Mouse (Mus musculus): ENCODE measurements around the gene Sppl2c. TPM values are rescaled to one million over a fixed set of nuclear protein-coding genes. Genes with fewer than 3 reads are reported as not detected.
"Not testable (repeated sequence)": the region's sequence is repeated elsewhere in the genome, so short reads cannot be mapped to it uniquely, and the experiment has no call there.

Sppl2c gene
- total RNA-seq, 4 experiments from 2014 or later = not detected

- DNase-seq (ENCODE audit: low spot score in 2 of 2) = no peak
These were observed 9.3 kb downstream of the Sppl2c start for GRCm38 (mm10) chr11:104195382-104195781.

GRCm38 (mm10) chr11:104195791-104196190, 9.7 kb downstream of the Sppl2c start:
- DNase-seq (ENCODE audit: low spot score in 2 of 2) = peak; percentile 52 to 55

DNA sequence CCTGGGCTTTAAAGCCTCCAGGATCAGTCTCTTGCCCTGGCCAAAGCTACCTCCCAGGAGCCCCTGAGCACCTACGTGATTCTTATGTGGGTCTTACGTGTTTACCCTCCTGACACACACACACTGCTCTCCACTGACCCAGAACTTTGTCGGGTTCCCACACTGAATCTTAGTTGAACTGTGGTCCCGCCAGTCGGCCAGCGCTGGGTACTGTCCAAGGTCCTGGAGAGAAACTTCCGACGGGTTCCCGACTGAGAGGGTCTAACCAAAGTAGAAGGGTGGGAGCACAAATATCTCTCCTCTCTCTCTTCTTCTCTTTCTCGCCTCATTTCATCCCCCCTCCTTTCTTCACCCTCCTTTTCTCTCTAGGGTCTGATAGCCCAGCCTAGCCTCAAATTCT, 11.7 kb downstream of the Sppl2c start:
- DNase-seq (ENCODE audit: low spot score in 2 of 2) = no peak

- no peak for DNase-seq (ENCODE audit: low spot score in 2 of 2)
These were observed 17.1 kb downstream of the Sppl2c start for GRCm38 (mm10) chr11:104203271-104203670.

- no peak for DNase-seq (ENCODE audit: low spot score in 2 of 2)
These were observed 20.4 kb downstream of the Sppl2c start for GRCm38 (mm10) chr11:104206573-104206972.

GRCm38 (mm10) chr11:104209041-104209440, 22.9 kb downstream of the Sppl2c start:
- DNase-seq (ENCODE audit: low spot score in 2 of 2) = no peak

DNA sequence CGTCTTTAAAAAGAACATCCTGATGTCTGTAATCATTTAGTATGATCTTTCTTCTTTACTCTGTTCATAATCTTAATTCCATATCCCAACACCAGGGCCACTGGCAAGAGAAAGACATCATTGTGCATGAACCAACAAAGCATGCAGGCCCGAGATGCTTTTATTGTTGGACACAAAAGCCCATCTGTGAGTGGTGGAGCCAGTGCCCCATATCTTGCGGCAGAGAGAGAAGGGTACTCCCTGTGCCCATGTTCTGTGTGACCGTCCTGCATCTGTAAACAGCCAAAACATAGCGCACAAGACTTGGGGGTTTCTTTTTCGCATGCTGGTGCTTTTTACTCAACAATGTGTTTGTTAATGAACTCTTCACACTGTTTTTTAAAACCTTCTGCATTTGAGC, 25.1 kb downstream of the Sppl2c start:
- DNase-seq (ENCODE audit: low spot score in 2 of 2) = no peak

DNA sequence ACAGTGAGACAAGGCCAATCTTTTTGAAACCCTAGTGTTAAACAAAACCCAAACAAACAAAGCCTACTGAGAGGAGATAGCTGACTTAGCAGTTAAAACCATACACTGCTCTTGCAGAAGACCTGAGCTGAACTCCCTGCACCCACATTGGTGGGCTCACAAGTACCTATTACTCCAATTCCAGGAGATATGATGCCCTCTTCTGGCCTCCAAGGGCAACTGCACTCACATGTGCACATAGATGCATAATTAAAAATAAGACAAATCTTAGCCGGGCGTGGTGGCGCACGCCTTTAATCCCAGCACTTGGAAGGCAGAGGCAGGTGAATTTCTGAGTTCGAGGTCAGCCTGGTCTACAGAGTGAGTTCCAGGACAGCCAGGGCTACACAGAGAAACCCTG, 28.0 kb downstream of the Sppl2c start:
- DNase-seq (ENCODE audit: low spot score in 2 of 2) = not testable (repeated sequence)

DNA sequence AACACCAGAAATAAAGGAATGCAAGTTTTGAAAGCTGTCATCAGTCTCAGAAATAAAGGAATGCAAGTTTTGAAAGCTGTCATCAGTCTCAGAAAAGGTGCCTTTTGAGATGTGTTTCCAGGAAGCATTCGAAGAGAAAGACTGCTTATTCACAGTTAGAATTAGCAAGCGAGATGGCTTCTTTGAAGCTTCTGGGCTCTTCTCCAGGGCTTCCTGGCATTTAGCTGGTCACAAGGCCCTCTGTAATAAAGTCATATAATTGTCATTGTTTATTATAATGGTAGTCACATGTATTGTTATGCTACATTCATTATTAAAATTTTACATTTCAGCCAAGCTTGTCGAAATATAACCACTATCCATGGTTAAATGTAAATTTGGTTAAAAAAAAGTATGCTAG, 31.9 kb downstream of the Sppl2c start:
- DNase-seq (ENCODE audit: low spot score in 2 of 2) = no peak

- no peak for DNase-seq (ENCODE audit: low spot score in 2 of 2)
These were observed 34.2 kb downstream of the Sppl2c start for GRCm38 (mm10) chr11:104220291-104220690.

DNA sequence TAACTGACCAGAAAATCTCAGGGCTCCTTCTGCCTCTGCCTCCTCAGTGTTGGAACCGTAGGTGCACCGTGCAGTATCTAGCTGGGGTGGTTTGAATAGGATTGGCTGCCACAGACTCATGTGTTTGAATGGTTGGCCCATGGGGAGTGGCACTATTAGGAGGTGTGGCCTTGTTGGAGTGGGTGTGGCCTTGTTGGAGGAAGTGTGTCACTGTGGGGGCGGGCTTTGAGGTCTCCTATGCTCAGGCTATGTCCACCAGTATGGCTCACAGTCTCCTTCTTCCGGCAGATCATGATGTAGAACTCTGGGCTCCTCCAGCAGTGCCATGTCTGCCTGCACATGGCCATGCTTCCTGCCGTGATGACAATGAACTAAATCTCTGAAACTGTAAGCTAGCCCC, 35.6 kb downstream of the Sppl2c start:
- DNase-seq (ENCODE audit: low spot score in 2 of 2) = no peak

DNA sequence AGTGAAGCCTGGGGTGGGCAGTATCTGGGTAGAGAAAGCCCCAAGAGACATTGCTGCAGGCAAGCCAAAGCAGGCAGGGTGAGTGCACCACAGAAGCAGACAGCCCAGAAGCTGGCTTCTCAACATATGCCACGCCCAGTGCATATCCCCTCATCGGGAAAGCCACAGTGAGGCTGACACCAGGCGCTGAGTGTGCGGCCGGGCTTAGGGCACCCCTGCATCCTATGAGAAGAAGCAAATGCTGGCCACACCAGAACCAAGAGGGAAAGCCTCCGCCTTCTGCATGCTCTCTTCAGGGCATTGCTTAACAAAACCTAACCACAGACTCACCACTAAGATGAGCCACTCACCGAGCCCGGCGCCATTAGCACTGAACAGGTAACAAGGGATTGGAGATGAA, 37.2 kb downstream of the Sppl2c start:
- DNase-seq (ENCODE audit: low spot score in 2 of 2) = no peak

DNA sequence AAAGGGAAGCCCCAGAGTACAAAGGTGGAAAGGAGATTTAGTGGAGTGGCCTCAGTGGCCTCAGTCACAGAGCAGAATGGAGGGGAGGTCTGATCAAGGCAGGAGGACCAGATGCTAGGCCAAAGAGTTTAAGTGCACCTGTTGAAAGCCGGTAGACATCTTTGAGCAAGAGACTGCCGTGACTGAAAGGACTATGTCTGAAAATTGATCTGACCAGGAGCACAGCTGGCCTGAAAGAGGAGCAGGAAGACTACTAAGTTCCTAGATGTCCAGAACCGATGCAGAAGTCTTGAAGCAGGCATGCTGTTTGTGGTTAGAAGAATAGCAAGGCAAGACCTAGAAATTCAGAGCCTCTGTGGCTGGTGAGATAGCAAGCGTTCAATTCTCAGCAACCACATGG, 43.3 kb downstream of the Sppl2c start:
- DNase-seq (ENCODE audit: low spot score in 2 of 2) = no peak

- no peak for DNase-seq (ENCODE audit: low spot score in 2 of 2)
These were observed 44.1 kb downstream of the Sppl2c start for GRCm38 (mm10) chr11:104230066-104230778.

GRCm38 (mm10) chr11:104231041-104231911, 45.1 kb downstream of the Sppl2c start, which contains the start of gene Mapt:
Gene Mapt, plus strand, starts transcription at chr11:104231390.
- DNase-seq (ENCODE audit: low spot score in 2 of 2) = peak; percentile 79 to 82

DNA sequence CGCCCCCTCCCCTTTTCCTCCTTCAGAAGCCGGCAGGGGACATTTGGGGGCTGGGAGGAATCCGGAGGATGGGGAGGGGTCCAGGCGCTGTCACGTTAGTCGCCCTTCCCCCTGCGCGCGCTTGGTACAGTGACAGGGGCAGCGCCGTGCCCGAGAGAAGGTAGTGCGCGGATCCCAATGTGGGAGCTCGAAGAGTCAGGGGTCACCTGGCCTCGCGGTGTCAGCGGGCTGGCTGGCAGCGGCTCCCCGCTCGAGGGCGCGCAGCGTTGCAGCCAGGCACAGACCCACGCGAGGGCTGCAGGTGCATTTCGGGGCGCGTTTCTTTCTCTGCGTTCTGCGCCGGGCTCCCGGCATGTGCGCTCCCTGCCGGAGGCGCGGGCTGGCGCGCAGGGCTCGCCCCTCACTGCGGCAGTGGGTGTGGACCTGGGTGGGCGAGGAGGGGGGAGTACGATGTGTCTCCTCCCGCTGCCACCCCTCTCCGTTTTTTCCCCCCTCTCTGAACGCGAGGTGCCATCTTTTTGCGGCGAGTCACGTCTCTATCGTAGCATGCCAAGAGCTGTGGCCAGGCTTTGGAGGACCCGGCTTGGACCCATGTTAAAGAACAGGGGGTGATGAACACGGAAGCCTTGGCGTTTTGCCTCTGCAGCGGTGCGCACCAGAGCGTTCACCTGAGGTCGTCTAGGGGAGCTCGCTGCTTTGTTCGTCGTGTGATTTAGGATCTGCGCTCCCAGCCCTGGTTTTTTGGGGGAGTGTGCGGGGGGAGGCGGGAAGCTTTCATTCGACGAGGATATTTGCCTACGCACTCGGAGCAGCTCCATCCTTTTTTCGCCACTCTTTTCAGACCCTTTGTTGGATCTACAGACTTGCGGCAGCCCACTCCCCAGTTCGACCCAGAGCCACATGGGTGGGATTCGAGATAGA, 46.3 kb downstream of the Sppl2c start:
- DNase-seq (ENCODE audit: low spot score in 2 of 2) = peak in 1 of 2 experiments; percentile 47

DNA sequence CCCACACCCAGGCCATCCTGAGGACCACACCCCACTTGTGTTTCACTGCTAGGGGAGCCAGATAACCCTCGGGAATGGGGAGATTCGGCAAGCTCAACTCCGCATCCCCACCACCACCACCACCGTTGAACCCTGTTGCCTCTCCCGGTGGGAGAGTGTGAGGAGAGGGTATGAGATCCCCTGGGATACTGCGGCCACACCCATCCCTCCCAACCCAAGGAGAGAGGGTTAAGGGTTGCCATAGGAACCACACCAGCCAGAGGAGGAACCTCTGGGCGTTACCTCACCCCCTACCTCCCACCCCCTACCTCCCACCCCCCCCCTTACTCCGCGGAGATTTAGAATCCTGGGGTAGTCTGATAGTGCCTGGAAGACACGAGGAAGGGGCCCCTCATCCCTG, 47.0 kb downstream of the Sppl2c start:
- no peak for DNase-seq (ENCODE audit: low spot score in 2 of 2)

DNA sequence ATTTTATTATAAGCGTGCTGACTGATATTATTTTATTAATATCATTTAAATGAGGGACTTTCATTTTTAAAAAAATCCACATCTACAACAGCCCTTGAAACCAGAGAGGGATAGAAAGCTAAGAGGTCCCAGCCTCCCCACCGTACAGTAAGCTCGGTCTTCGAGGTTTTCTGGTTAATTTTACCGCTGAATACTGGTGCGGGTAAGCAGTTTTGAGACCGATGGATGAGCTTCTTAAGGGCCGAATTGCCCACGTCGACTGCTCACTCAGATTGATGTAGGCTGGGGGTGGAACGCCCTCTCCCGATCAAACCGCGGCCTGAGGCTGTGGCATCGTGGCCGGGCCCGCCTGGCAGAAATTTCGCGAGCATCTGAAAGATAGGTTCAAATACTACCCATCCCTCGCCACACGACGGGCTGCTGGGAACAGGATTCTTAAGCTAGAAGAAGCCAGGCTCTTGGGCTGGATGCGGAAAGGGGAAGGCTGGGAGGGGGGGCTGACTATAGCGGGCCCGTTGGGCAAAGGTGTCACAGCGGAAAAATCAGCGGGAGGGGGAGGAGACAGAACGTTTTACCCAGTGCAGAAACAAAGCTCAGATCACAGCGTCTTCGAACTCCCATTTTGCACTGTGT, 47.6 kb downstream of the Sppl2c start:
- no peak for DNase-seq (ENCODE audit: low spot score in 2 of 2)

GRCm38 (mm10) chr11:104234680-104235079, 48.6 kb downstream of the Sppl2c start:
- DNase-seq (ENCODE audit: low spot score in 2 of 2) = no peak

DNA sequence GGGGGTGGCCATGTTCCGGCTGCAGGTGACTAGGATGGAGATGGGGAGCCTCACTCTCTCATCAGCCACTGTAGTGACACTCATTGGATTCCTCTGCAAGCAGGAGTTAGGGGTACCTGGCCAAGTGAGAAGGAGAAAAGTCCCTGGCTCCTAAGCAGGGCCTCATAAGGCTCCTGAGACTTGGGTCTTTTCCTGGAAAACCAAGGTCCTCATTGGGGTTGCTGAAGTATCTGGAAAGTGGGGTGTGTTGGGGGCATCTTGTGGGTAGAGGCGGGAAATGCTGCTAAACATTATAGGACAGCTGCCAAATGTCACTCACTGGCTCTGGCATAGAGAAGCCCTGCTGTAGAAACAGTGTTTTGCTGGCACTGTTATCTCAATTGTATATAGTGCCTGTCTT, 49.8 kb downstream of the Sppl2c start:
- no peak for DNase-seq (ENCODE audit: low spot score in 2 of 2)

DNA sequence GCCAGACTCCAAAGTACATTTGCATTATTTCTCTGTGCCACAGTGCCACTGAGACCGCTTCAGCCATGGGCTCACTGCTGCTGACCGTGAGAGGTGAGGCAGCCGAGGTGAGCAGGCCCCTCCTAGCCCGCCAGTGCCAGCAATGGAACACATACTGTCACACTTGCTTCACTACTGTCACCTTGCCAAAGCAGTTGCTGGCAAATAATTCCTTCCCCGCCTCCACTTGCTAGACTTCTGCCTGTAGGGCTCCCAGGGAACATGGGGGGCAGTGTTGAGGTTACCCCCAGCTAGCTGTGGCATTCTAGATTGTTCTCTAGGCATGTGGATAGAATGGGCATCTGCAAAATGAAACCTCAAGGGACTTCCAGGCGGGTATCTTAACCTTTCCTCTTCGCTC, 51.1 kb downstream of the Sppl2c start:
- peak; percentile 72 to 80 for DNase-seq (ENCODE audit: low spot score in 2 of 2)

All from gastrocnemius, adult 8-10 months (tissue).